Mouse (Mus musculus): ENCODE measurements around the gene Gpr37l1.

DNA sequence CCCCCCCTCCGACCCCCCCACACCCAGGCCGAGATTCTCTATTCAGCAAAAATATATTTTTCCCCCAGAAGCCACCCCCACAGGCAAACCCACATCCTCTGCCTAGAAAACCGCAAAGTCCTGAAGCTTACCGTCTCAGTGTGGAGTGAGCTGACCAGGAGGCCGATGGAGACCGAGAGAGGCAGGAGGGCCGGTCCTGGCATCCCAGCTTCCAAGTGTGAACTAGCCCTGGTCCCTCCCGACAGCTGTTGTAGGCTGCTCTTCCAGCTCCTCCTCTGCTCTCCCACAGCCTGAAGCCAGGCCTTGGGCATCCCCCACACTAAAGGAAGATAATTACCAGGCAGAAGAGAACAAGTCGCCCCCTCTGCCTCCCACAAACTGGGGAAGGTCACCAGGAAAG lies 38.5 kb downstream of the Gpr37l1 start:
- no peak for TF ChIP-seq POLR2A (IDR thresholded peaks at IDR 0.05; ENCODE audit: low read depth, low read length)
- TF ChIP-seq CTCF (conservative IDR thresholded peaks at IDR 0.05; ENCODE audit: insufficient read depth, insufficient read length, low read depth, low read length), result no peak
